Mouse (Mus musculus): ENCODE data around the gene Dnmt3b.
"Not testable (repeated sequence)": the region's sequence is repeated elsewhere in the genome, so short reads cannot be mapped to it uniquely, and the experiment has no call there.

Gene Dnmt3b

GRCm38 (mm10) chr2:153633259-153633658 lies 16.0 kb upstream of the Dnmt3b start:
- DNase-seq (ENCODE audit: low read depth, low spot score) = no peak

DNA sequence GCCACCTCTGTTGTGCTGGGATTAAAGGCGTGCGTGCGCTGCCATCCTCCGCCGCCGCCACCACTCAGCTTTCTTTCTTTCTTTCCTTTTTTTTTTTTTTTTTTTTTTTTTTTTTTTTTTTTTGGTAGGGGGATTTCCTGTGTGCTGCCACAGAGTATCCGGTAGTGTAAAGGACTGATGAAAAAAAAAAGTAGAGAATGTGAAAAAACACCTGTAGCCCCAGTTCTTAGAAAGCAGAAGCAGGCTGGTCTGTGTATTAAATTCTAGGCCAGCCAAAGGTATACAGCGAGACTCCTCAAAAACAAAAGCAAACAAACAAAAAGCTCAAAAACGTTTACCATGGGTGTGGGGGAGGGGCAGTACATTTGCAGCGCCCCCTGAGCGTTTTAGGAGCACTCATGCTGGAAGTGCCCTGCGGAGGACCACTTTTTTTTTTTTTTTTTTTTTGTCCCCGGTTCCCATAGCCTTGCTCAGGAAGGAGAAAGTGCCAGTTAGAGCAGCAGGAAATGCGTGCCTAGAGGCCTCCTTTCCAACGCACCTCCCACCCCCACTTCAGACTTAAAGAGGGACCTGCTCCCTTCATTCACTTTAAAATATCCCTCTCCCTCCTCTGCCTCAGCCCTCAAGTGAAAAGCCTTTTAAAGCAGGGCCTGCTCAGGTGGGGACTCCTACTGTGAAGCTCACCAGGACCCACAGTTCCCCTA lies 10.1 kb upstream of the Dnmt3b start:
- no peak for DNase-seq (ENCODE audit: low read depth, low spot score)

DNA sequence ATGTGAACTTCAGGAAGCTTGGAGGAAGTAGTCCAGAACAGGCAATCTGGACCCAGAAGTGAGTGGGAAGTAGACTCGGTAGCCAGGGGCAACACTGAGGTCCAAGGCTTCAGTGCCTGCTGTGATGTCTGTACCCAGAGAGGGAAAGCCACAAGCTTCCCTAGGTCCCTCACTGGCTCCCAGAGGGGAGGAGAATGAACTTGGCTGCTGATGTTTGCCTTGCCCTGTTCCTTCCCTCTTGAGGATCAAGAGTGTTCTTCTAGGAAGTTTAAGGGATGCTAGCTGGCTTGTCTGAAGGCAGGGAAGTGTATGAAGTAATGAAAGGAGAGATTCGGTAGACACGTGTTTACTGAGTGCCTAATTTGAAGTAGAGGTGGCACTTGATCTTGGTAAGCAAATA lies 6.8 kb upstream of the Dnmt3b start:
- no peak for DNase-seq (ENCODE audit: low read depth, low spot score)

- no peak for DNase-seq (ENCODE audit: low read depth, low spot score)
These were observed 6.3 kb upstream of the Dnmt3b start for GRCm38 (mm10) chr2:153642999-153643398.

- DNase-seq (ENCODE audit: low read depth, low spot score) = no peak
These were observed 415 bp upstream of the Dnmt3b start for GRCm38 (mm10) chr2:153648773-153649297.

DNA sequence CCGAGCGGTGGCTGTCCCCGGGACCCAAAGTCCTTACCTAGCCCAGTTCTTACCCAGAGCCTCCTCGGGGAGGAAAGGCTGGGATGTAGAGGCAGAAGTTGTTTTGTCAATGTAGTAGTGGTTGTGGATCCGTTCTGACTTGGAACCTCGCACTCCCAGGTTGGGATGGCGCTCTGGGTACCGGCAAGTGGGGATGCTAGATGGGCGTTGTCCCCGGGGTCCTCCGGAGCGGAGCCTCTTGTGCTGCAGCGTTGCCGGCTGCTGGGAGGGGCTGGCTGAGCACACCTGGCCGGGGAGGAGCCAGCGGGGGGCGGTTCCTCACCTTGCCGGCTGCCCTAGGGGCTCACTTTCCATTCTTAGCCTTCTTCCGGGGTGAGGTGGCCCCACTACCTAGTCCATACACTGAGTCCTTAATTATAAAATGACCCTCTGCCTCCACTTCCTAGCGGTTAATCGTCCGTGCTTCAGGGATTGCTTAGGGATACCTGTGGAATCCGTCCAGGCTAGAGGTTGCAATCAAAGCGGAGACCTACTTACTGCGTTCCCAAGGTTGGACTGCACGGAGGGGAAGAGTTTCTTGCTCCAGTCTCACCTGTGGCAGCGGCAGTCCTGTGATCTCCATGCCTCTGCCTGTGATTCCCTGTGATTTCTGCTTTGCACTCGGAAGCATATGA lies 901 bp downstream of the Dnmt3b start:
- DNase-seq (ENCODE audit: low read depth, low spot score) = peak; percentile 12

GRCm38 (mm10) chr2:153651681-153652080 lies 2.4 kb downstream of the Dnmt3b start:
- no peak for DNase-seq (ENCODE audit: low read depth, low spot score)

GRCm38 (mm10) chr2:153657659-153658058 lies 8.4 kb downstream of the Dnmt3b start:
- DNase-seq (ENCODE audit: low read depth, low spot score) = not testable (repeated sequence)

DNA sequence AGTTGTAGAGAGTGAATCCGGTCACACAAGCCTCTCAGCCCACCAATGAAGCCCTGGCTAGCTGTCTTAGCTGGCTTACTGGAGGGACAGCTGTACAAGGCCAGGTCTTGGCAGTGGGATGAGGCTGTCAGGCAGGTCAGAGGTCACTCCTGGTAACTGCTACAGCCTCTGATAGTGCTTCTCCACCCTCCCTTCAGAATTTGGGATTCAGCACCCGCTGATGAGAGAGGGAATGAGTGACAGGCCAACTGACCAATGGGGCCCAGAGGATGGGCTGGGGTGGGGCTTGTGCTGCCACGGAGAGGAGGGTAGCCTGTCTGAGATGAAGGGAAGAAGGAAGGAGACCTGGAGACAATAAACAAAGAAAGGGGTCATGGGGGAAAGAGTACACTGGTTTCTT lies 11.4 kb downstream of the Dnmt3b start:
- peak; percentile 54 for DNase-seq (ENCODE audit: low read depth, low spot score)

DNA sequence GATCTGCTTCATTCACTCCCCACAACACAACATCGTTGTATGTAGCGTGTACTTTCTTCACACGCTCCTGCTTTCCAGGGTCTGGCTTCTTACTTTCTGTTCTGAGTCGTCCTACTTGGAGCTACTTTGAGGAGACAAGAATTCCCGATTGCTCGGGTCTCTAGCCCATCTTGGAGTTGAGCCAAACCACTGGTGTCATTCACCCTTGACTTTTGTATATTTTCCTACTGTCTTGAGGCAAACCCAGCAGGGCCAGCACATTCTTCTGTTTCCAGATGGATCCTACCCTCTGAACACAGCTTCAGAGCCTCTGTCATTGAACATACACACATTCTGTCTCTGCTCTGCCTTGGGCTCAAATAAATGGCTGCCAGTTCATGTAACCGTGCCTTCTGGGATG lies 16.2 kb downstream of the Dnmt3b start:
- DNase-seq (ENCODE audit: low read depth, low spot score) = peak; percentile 16

GRCm38 (mm10) chr2:153668754-153669376 lies 19.6 kb downstream of the Dnmt3b start:
- DNase-seq (ENCODE audit: low read depth, low spot score) = peak; percentile 59

GRCm38 (mm10) chr2:153670111-153670510 lies 20.9 kb downstream of the Dnmt3b start:
- DNase-seq (ENCODE audit: low read depth, low spot score) = no peak

DNA sequence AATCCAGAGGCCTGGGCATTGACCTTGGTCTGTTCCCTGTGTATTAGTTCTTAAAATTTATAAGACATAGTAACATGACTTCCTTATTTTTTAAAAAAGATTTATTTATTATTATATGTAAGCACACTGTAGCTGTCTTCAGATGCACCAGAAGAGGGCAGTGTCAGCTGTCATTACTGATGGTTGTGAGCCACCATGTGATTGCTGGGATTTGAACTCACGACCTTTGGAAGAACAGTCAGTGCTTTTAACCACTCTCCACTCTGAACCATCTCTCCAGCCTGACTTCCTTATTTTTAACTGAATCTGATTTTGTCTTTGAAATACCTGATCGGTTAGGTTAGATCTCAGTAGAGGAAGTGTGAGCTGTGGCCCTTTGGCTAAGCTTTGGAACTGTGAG lies 23.4 kb downstream of the Dnmt3b start:
- DNase-seq (ENCODE audit: low read depth, low spot score) = no peak

- DNase-seq (ENCODE audit: low read depth, low spot score) = not testable (repeated sequence)
These were observed 26.1 kb downstream of the Dnmt3b start for GRCm38 (mm10) chr2:153675364-153675763.

DNA sequence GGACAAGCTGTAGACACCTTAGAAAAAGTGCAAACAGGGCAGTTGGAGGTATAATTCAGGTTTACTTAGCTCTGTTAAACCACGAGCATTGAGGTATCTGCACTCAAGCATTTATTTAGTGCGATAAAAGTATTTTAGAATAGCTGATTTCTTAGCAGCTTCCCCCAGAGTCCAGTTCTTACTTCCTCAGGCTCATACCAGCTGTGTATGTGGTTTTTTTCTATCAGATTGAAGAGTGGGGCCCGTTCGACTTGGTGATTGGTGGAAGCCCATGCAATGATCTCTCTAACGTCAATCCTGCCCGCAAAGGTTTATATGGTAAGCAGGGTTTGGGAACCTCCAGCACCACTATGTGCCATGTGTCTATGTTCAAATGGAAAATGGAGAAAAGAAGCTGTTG lies 27.7 kb downstream of the Dnmt3b start:
- DNase-seq (ENCODE audit: low read depth, low spot score) = no peak

GRCm38 (mm10) chr2:153677550-153677949 lies 28.3 kb downstream of the Dnmt3b start:
- no peak for DNase-seq (ENCODE audit: low read depth, low spot score)

- DNase-seq (ENCODE audit: low read depth, low spot score) = no peak
These were observed 30.7 kb downstream of the Dnmt3b start for GRCm38 (mm10) chr2:153679959-153680358.

DNA sequence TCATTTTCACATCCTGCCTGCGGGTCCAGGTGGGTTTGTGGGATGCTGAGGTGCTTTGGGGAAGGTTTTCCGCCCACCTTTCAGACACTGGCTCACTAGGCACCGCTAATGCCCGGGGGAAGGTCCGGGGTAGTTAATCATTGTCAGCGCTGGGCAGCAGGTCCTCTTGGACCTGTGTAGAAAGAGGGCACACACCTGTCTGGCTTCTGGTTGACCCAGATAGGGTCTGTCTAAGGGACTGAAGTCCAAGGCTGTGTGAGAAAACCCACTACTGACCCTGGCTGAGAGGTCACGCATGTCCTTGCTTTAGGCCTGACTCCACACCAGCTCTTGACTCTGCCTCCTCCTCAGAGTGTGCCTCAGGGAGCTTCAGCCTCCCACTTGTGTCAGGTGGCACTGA lies 44.2 kb downstream of the Dnmt3b start:
- not testable (repeated sequence) for DNase-seq (ENCODE audit: low read depth, low spot score)

- DNase-seq (ENCODE audit: low read depth, low spot score) = peak; percentile 30
These were observed 45.3 kb downstream of the Dnmt3b start for GRCm38 (mm10) chr2:153694462-153695085.

DNA sequence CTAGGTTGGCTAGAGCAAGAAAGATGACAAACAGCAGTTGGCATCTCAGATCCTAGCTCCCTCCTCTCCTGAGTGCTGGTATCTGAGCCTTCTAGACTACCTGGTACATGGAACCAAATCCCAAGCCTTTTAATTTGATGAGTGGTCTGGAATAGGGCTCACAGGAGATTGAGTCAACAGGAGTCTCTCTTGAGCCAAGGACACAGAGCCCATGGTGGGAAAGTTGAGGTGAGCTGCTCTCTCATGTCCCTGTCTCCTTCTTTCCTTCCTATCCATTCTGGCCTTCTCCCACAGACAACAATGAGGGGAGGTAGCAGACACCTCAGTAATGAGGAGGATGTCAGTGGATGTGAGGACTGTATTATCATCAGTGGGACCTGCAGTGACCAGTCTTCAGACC lies 47.1 kb downstream of the Dnmt3b start, which contains the start of gene Dnmt3c:
Gene Dnmt3c (plus strand): TSS at position 301 of the 400 bp plus-strand sequence.
- no peak for DNase-seq (ENCODE audit: low read depth, low spot score)

GRCm38 (mm10) chr2:153703389-153703788 lies 54.1 kb downstream of the Dnmt3b start:
- no peak for DNase-seq (ENCODE audit: low read depth, low spot score)
